Mouse (Mus musculus): ENCODE measurements around the gene Prmt7.

The Prmt7 gene

GRCm38 (mm10) chr8:106288732-106289131, 78.0 kb downstream of the Prmt7 start:
- no peak for DNase-seq (ENCODE audit: extremely low spot score)

- DNase-seq (ENCODE audit: extremely low spot score), result no peak
Measured at GRCm38 (mm10) chr8:106289464-106289863, 78.7 kb downstream of the Prmt7 start.

GRCm38 (mm10) chr8:106292484-106293396, 82.0 kb downstream of the Prmt7 start:
- DNase-seq (ENCODE audit: extremely low spot score), result no peak

GRCm38 (mm10) chr8:106298261-106298660, 87.5 kb downstream of the Prmt7 start:
- DNase-seq (ENCODE audit: extremely low spot score), result no peak

- no peak for DNase-seq (ENCODE audit: extremely low spot score)
Measured at GRCm38 (mm10) chr8:106298846-106299245, 88.1 kb downstream of the Prmt7 start.

GRCm38 (mm10) chr8:106299686-106300085, 89.0 kb downstream of the Prmt7 start:
- DNase-seq (ENCODE audit: extremely low spot score), result no peak

- DNase-seq (ENCODE audit: extremely low spot score), result no peak
Measured at GRCm38 (mm10) chr8:106300739-106301715, 90.3 kb downstream of the Prmt7 start.

All from embryo, embryonic 9.5 days (tissue).